Mouse (Mus musculus) testis, adult 2 months (tissue): ENCODE measurements around the gene Xpo6.

Experiments used
- CTCF ChIP-seq: fragments of 200-500 bp; IDR thresholded peaks from 2 replicates; pipeline ENCODE4 v1.5.1; 2012; ENCODE audit warnings: low read depth, mild to moderate bottlenecking, inconsistent platforms, low read length, moderate library complexity; ENCODE audit not compliant: control insufficient read depth, insufficient read depth, insufficient replicate concordance
- POLR2A ChIP-seq: fragments of 200-500 bp; IDR thresholded peaks from 2 replicates; pipeline ENCODE4 v1.6.1; 2012; ENCODE audit warnings: low read depth, mild to moderate bottlenecking, inconsistent platforms, low read length, moderate library complexity; ENCODE audit not compliant: control insufficient read depth

DNA sequence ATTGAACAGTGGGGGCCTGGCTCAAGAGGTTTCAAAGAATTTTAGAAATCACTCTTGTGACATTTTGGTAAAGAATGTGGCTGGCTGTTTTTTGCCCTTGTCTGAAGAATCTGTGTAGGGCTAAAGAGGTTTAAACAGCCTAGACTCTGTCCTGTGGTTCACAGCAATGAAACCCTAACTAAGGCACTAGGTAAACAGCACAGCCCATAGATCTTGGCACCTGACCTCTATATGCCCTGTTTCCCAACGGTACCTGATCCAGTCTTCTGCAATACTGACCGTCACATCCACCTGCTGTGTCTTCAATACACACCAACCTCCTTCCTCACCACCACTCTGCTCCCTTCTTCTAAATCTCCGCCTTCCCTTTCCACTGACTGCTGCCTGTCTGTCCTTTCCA lies 42.1 kb downstream of the Xpo6 start:
- TF ChIP-seq CTCF (no peak), POLR2A (no peak)
